Mouse (Mus musculus): ENCODE data around the gene Dcun1d4.

DNA sequence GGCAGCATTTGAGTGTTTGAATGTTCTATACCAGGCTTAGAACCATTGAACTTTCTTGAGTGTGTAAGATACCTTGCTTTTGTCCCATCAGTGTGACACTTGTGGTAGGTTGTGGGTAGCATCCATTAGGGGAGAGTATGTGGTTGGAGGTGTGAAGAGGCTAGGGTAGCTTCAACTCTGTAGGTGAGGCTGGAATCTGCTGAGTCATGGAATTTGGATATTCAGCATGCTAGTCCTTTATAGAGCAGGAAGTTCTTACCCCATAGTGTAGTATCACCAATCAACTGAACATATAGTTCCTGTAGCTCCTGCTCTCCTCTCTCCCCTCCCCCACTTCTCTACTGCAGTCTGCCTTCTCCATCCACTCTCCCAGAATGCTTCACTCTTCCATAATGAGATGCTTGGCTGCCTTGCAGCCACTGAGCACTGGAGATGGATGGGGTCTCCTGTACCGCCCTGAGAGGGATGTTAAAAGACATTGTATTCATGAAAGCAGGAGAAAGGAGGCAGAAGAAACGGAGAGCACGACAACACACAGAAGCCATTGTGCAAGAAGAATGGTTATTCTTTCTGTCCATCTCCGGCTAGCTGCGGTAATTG lies 3.3 kb downstream of the Dcun1d4 start:
- TF ChIP-seq POLR2A (IDR thresholded peaks at IDR 0.05; ENCODE audit: low read depth, low read length) (no peak), CTCF (IDR thresholded peaks at IDR 0.05; ENCODE audit: extremely low read depth, insufficient read length, insufficient replicate concordance, low read depth, low read length) (no peak)
